Mouse (Mus musculus) limb, embryonic 15.5 days (tissue): ENCODE results near the gene Gm6176. TPM values are rescaled to one million over a fixed set of nuclear protein-coding genes. Genes with fewer than 3 reads are reported as not detected.
"Not testable (repeated sequence)": the region's sequence is repeated elsewhere in the genome, so short reads cannot be mapped to it uniquely, and the experiment has no call there.

Experiments
- ATAC-seq: fragments of 200-750 bp; cut with Nextera tagmentation; 2 replicates; pipeline ENCODE4 v1.8.0; 2017; ENCODE audit warnings: low read depth, moderate TSS enrichment; ENCODE audit not compliant: insufficient number of reproducible peaks, low FRiP score, low TSS enrichment
- H3K27ac ChIP-seq: fragments of 300-500 bp; sonication (generic); 2 replicates; pipeline ENCODE4 v1.5.1; 2015; ENCODE audit warnings: moderate library complexity, mild to moderate bottlenecking, inconsistent platforms
- H3K27me3 ChIP-seq: fragments of 300-500 bp; sonication (generic); 2 replicates; pipeline ENCODE4 v1.6.1; 2015; ENCODE audit warnings: inconsistent platforms
- H3K36me3 ChIP-seq: fragments of 300-500 bp; sonication (generic); 2 replicates; pipeline ENCODE4 v1.6.1; 2015; ENCODE audit warnings: inconsistent platforms
- H3K4me1 ChIP-seq: fragments of 300-500 bp; sonication (generic); 2 replicates; pipeline ENCODE4 v1.6.1; 2015; ENCODE audit warnings: inconsistent platforms
- H3K4me2 ChIP-seq: fragments of 300-500 bp; sonication (generic); 2 replicates; pipeline ENCODE4 v1.6.1; 2015; ENCODE audit warnings: mild to moderate bottlenecking, inconsistent platforms
- H3K4me3 ChIP-seq: fragments of 300-500 bp; sonication (generic); 2 replicates; pipeline ENCODE4 v1.5.1; 2015; ENCODE audit warnings: mild to moderate bottlenecking, inconsistent platforms
- H3K9ac ChIP-seq: fragments of 300-500 bp; sonication (generic); 2 replicates; pipeline ENCODE4 v1.6.1; 2015; ENCODE audit warnings: inconsistent platforms
- H3K9me3 ChIP-seq: fragments of 300-500 bp; sonication (generic); 2 replicates; pipeline ENCODE4 v1.6.1; 2016; ENCODE audit warnings: inconsistent platforms
- WGBS: fragments of 180-500 bp; shearing (Covaris S2); methylation state at CpG from one replicate; pipeline ENCODE4 v1.1.7; 2015; 5-methylcytosine and 5-hydroxymethylcytosine counted together
- polyA plus RNA-seq: library from polyadenylated mRNA; unstranded; fragments of >200 nt; fragmentation: Nextera tagmentation; extraction: Ambion mirVana; gene quantifications from 2 replicates; pipeline ENCODE4 v1.2.1, GENCODE M21; 2015

The Gm6176 gene
- not detected in 2 replicates for polyA plus RNA-seq

GRCm38 (mm10) chr7:22056205-22056604 is at the start of gene Gm6176:
TSS of gene Gm6176 (minus strand) at chr7:22056305.
- WGBS = no CpG with 5 or more reads among the region's 1 CpGs
- H3K27ac ChIP-seq, H3K27me3 ChIP-seq, ATAC-seq, H3K4me1 ChIP-seq, H3K9me3 ChIP-seq, H3K4me3 ChIP-seq, H3K9ac ChIP-seq, H3K36me3 ChIP-seq, H3K4me2 ChIP-seq: not testable (repeated sequence)

- not testable (repeated sequence) for H3K36me3 ChIP-seq, H3K9ac ChIP-seq, H3K27ac ChIP-seq, H3K4me3 ChIP-seq, H3K4me2 ChIP-seq, H3K4me1 ChIP-seq, ATAC-seq, H3K9me3 ChIP-seq, H3K27me3 ChIP-seq
- no CpG with 5 or more reads among the region's 7 CpGs for WGBS
Measured at GRCm38 (mm10) chr7:22068757-22069156, 12.7 kb upstream of the Gm6176 start, which contains the start of gene Vmn1r139. TSS of gene Vmn1r139 (plus strand) at chr7:22069057.

DNA sequence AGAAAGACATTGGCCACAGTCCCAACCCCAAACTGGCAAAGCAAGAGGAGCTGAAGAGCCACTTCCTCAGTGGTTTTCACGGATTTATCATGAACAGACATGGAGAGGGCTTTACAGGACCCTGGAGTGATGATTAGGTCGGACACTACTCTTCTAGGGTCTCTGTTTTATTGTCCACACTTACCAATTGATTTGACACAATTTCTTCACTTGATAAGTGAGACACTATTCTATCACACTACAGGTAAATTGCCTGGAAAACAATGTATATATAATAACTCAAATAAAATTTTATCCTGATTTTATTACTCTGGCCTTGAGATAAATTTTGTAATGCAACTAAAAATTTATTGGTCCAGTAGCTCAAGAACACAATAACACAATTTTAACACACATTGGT is 27.3 kb downstream of the Gm6176 start, which contains the start of gene Vmn1r138:
Gene Vmn1r138, minus strand, starts transcription at position 101 of the 400 bp plus-strand sequence.
- not testable (repeated sequence) for H3K27me3 ChIP-seq, H3K27ac ChIP-seq, H3K4me2 ChIP-seq, H3K9me3 ChIP-seq, ATAC-seq, H3K4me3 ChIP-seq, H3K9ac ChIP-seq, H3K36me3 ChIP-seq, H3K4me1 ChIP-seq
- no CpG with 5 or more reads among the region's 2 CpGs for WGBS

Other genes starting within 250 kb of the Gm6176 start
- gene Vmn1r135, start 224.0 kb downstream of the Gm6176 start, polyA plus RNA-seq = not detected in 2 replicates
- gene Gm5725, start 212.0 kb downstream of the Gm6176 start, polyA plus RNA-seq = not detected in 2 replicates
- gene Gm5891, start 135.0 kb downstream of the Gm6176 start, polyA plus RNA-seq = not detected in 2 replicates
- gene Vmn1r137, start 61.7 kb downstream of the Gm6176 start, polyA plus RNA-seq = not detected in 2 replicates
- gene Vmn1r138, start 27.4 kb downstream of the Gm6176 start, polyA plus RNA-seq = not detected in 2 replicates
- not detected in 2 replicates for gene Vmn1r139, start 12.8 kb upstream of the Gm6176 start, polyA plus RNA-seq
- gene Gm16451, start 61.9 kb upstream of the Gm6176 start, polyA plus RNA-seq = not detected in 2 replicates
- gene Gm10666, start 78.4 kb upstream of the Gm6176 start, polyA plus RNA-seq = not detected in 2 replicates
- gene Vmn1r142, start 107.7 kb upstream of the Gm6176 start, polyA plus RNA-seq = not detected in 2 replicates
- gene Vmn1r143, start 133.1 kb upstream of the Gm6176 start, polyA plus RNA-seq = not detected in 2 replicates
- not detected in 2 replicates for gene Gm8653, start 145.0 kb upstream of the Gm6176 start, polyA plus RNA-seq
- not detected in 2 replicates for gene Gm8453, start 173.2 kb upstream of the Gm6176 start, polyA plus RNA-seq